Mouse (Mus musculus): ENCODE results near the gene Gng12. TPM values are rescaled to one million over a fixed set of nuclear protein-coding genes. Genes with fewer than 3 reads are reported as not detected.
"Not testable (repeated sequence)": the region's sequence is repeated elsewhere in the genome, so short reads cannot be mapped to it uniquely, and the experiment has no call there.

Gng12 gene
- polyA plus RNA-seq, 1 experiment from 2014 or later, result 265 TPM

- 84% methylated on average over 11 of the region's 11 CpGs for WGBS
These were observed 59.0 kb downstream of the Gng12 start for GRCm38 (mm10) chr6:66955089-66955657.

GRCm38 (mm10) chr6:66958466-66959235, 62.5 kb downstream of the Gng12 start:
- Histone ChIP-seq H3K27me3 (replicated peaks; ENCODE audit: control insufficient read depth, insufficient read depth, low read length) (no peaks in the 10 kb centered on the region), H3K27ac (ENCODE audit: low read depth, low read length) (no peak overlapping the region), H3K9ac (ENCODE audit: low read depth, low read length) (no peak overlapping the region), H3K4me1 (replicated peaks; ENCODE audit: control insufficient read depth, insufficient read depth, low read length) (no peaks in the 10 kb centered on the region; the same call in 1 of the 2 replicates), H3K9me3 (ENCODE audit: control insufficient read depth) (no peaks in the 10 kb centered on the region), H3K4me3 (ENCODE audit: low read depth, low read length) (no peak overlapping the region), H3K4me2 (replicated peaks; ENCODE audit: low read depth) (no peak overlapping the region), H3K36me3 (ENCODE audit: control insufficient read depth, insufficient read depth) (peaks cover 6% of the 10 kb centered on the region; the same call in 1 of the 2 replicates)
- 83% methylated on average over 5 of the region's 5 CpGs for WGBS
- TF ChIP-seq CTCF (IDR thresholded peaks at IDR 0.05; ENCODE audit: low read depth), result no peak
- no peak for ATAC-seq

More at GRCm38 (mm10) chr6:66955089-66955657, 59.0 kb downstream of the Gng12 start:
- Histone ChIP-seq H3K27me3 (replicated peaks; ENCODE audit: control insufficient read depth, insufficient read depth, low read length) (no peaks in the 10 kb centered on the region), H3K4me2 (replicated peaks; ENCODE audit: low read depth) (no peak overlapping the region), H3K4me3 (ENCODE audit: low read depth, low read length) (no peak overlapping the region), H3K9me3 (ENCODE audit: control insufficient read depth) (no peaks in the 10 kb centered on the region), H3K36me3 (ENCODE audit: control insufficient read depth, insufficient read depth) (no peaks in the 10 kb centered on the region), H3K9ac (ENCODE audit: low read depth, low read length) (no peak overlapping the region), H3K27ac (ENCODE audit: low read depth, low read length) (no peak overlapping the region), H3K4me1 (replicated peaks; ENCODE audit: control insufficient read depth, insufficient read depth, low read length) (no peaks in the 10 kb centered on the region; the same call in 1 of the 2 replicates)
- TF ChIP-seq CTCF (IDR thresholded peaks at IDR 0.05; ENCODE audit: low read depth), result peak; percentile 81
- ATAC-seq, result no peak

- peak; percentile 79 for TF ChIP-seq CTCF (IDR thresholded peaks at IDR 0.05; ENCODE audit: low read depth)
- H3K27ac ChIP-seq (ENCODE audit: low read depth, low read length), result peak overlapping the region; percentile 57
These were observed 66.4 kb downstream of the Gng12 start for GRCm38 (mm10) chr6:66962582-66963043.

GRCm38 (mm10) chr6:66963068-66963467, 66.9 kb downstream of the Gng12 start:
- no peak for ATAC-seq
- 42% methylated on average over 1 of the region's 1 CpGs for WGBS
- Histone ChIP-seq H3K4me3 (ENCODE audit: low read depth, low read length) (no peak overlapping the region), H3K36me3 (ENCODE audit: control insufficient read depth, insufficient read depth) (peaks cover 6% of the 10 kb centered on the region; the same call in 1 of the 2 replicates), H3K4me1 (replicated peaks; ENCODE audit: control insufficient read depth, insufficient read depth, low read length) (no peaks in the 10 kb centered on the region; the same call in 1 of the 2 replicates), H3K9me3 (ENCODE audit: control insufficient read depth) (no peaks in the 10 kb centered on the region), H3K9ac (ENCODE audit: low read depth, low read length) (no peak overlapping the region), H3K27me3 (replicated peaks; ENCODE audit: control insufficient read depth, insufficient read depth, low read length) (no peaks in the 10 kb centered on the region), H3K4me2 (replicated peaks; ENCODE audit: low read depth) (no peak overlapping the region), H3K27ac (ENCODE audit: low read depth, low read length) (peak overlapping the region; percentile 57; the same call in 1 of the 2 replicates)
- no peak for TF ChIP-seq CTCF (IDR thresholded peaks at IDR 0.05; ENCODE audit: low read depth)

More at GRCm38 (mm10) chr6:66962582-66963043, 66.4 kb downstream of the Gng12 start:
- Histone ChIP-seq H3K9me3 (ENCODE audit: control insufficient read depth) (no peaks in the 10 kb centered on the region), H3K4me2 (replicated peaks; ENCODE audit: low read depth) (no peak overlapping the region), H3K4me3 (ENCODE audit: low read depth, low read length) (no peak overlapping the region), H3K36me3 (ENCODE audit: control insufficient read depth, insufficient read depth) (peaks cover 6% of the 10 kb centered on the region; the same call in 1 of the 2 replicates), H3K9ac (ENCODE audit: low read depth, low read length) (no peak overlapping the region), H3K4me1 (replicated peaks; ENCODE audit: control insufficient read depth, insufficient read depth, low read length) (no peaks in the 10 kb centered on the region; the same call in 1 of the 2 replicates), H3K27me3 (replicated peaks; ENCODE audit: control insufficient read depth, insufficient read depth, low read length) (no peaks in the 10 kb centered on the region)
- 14% methylated on average over 2 of the region's 2 CpGs for WGBS
- peak; percentile 87 for ATAC-seq

- not testable (repeated sequence) for H3K4me1 ChIP-seq (replicated peaks; ENCODE audit: control insufficient read depth, insufficient read depth, low read length); H3K4me3 ChIP-seq (ENCODE audit: low read depth, low read length); H3K9ac ChIP-seq (ENCODE audit: low read depth, low read length); H3K27me3 ChIP-seq (replicated peaks; ENCODE audit: control insufficient read depth, insufficient read depth, low read length); ATAC-seq; H3K9me3 ChIP-seq (ENCODE audit: control insufficient read depth); H3K4me2 ChIP-seq (replicated peaks; ENCODE audit: low read depth); H3K36me3 ChIP-seq (ENCODE audit: control insufficient read depth, insufficient read depth); H3K27ac ChIP-seq (ENCODE audit: low read depth, low read length)
- TF ChIP-seq CTCF (IDR thresholded peaks at IDR 0.05; ENCODE audit: low read depth), result peak; percentile 37; the same call in 1 of the 2 replicates
- WGBS, result 78% methylated on average over 3 of the region's 3 CpGs
These were observed 67.5 kb downstream of the Gng12 start for GRCm38 (mm10) chr6:66963651-66964050.

- H3K4me1 ChIP-seq (replicated peaks; ENCODE audit: control insufficient read depth, insufficient read depth, low read length), result no peaks in the 10 kb centered on the region; the same call in 1 of the 2 replicates
- peak; percentile 55; the same call in 1 of the 2 replicates for ATAC-seq
- TF ChIP-seq CTCF (IDR thresholded peaks at IDR 0.05; ENCODE audit: low read depth), result no peak
- no peaks in the 10 kb centered on the region for H3K9me3 ChIP-seq (ENCODE audit: control insufficient read depth)
- no peak overlapping the region for H3K4me2 ChIP-seq (replicated peaks; ENCODE audit: low read depth)
- no peak overlapping the region for H3K4me3 ChIP-seq (ENCODE audit: low read depth, low read length)
- H3K27me3 ChIP-seq (replicated peaks; ENCODE audit: control insufficient read depth, insufficient read depth, low read length), result no peaks in the 10 kb centered on the region
- H3K36me3 ChIP-seq (ENCODE audit: control insufficient read depth, insufficient read depth), result peaks cover 6% of the 10 kb centered on the region; the same call in 1 of the 2 replicates
- H3K9ac ChIP-seq (ENCODE audit: low read depth, low read length), result no peak overlapping the region
- no peak overlapping the region for H3K27ac ChIP-seq (ENCODE audit: low read depth, low read length)
- 51% methylated on average over 4 of the region's 4 CpGs for WGBS
These were observed 68.0 kb downstream of the Gng12 start for GRCm38 (mm10) chr6:66964222-66964621.

All from intestine, postnatal 0 days (tissue).